Mouse (Mus musculus): ENCODE measurements around the gene D030056L22Rik. TPM values are rescaled to one million over a fixed set of nuclear protein-coding genes. Genes with fewer than 3 reads are reported as not detected.

D030056L22Rik gene
- polyA plus RNA-seq, 1 experiment: 45.1 TPM

DNA sequence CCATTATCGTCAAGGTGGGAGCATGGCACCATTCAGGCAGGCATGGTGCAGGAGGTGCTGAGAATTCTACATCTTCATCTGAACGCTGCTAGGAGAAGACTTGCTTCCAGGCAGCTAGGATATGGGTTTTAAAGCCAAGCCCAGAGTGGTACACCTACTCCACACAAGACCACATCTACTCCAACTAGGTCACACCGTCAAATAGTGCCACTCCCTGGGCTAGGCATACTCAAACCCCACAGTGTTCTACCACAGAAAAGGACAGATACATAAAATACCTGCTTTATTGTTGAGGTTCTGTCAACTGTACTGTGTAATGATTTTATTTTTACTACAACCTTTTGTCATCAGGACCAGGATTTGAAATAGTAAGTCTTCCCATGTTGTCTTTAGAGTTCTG, 17.9 kb upstream of the D030056L22Rik start:
- no peak for DNase-seq (ENCODE audit: low read depth)
- TF ChIP-seq POLR2A (IDR thresholded peaks at IDR 0.05; ENCODE audit: borderline replicate concordance, extremely low read depth, insufficient read depth, insufficient read length, poor library complexity, severe bottlenecking) (no peak), CTCF (IDR thresholded peaks at IDR 0.05; ENCODE audit: borderline replicate concordance, extremely low read depth, insufficient read depth, insufficient read length) (no peak)

DNA sequence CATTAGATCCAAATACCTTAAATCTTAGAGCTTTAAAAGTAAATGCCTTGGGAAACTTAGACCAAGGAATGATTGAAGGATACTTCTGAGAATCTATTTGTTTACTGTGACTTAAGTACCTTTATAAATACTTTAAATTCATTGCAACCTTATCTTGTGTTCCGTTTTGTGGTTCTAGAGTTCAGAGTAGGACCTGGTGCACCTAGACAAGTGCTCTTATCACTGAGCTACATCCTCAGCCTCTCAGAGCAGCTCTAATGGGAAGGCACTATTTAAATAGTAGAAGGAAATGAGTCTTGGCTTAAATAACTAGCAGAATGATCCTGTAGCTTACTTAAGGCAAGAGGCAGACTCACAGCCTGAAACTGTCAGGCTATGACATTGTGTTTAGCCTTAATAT, 17.4 kb upstream of the D030056L22Rik start:
- no peak for DNase-seq (ENCODE audit: low read depth)
- TF ChIP-seq CTCF (IDR thresholded peaks at IDR 0.05; ENCODE audit: borderline replicate concordance, extremely low read depth, insufficient read depth, insufficient read length) (no peak), POLR2A (IDR thresholded peaks at IDR 0.05; ENCODE audit: borderline replicate concordance, extremely low read depth, insufficient read depth, insufficient read length, poor library complexity, severe bottlenecking) (no peak)

DNA sequence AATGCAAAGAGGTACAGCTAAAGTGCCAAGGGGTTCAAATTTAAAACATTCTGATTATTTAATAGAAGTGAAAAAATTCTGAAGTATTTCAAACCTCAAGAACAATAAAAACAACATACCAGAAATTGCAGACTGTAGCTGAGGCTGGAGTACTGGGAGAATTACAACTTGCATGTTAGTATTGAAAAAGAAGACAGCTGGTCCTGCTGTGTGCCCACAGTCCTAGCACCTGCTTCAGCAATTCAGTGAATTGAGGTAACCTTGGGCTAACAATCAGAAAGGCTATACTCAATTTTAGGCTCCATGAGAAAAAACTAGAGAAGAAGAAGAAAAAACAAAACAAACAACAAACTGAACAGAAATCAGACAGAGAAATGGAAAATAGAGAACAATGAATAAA, 4.9 kb upstream of the D030056L22Rik start:
- DNase-seq (ENCODE audit: low read depth): no peak
- no peak for TF ChIP-seq CTCF (IDR thresholded peaks at IDR 0.05; ENCODE audit: borderline replicate concordance, extremely low read depth, insufficient read depth, insufficient read length)

DNA sequence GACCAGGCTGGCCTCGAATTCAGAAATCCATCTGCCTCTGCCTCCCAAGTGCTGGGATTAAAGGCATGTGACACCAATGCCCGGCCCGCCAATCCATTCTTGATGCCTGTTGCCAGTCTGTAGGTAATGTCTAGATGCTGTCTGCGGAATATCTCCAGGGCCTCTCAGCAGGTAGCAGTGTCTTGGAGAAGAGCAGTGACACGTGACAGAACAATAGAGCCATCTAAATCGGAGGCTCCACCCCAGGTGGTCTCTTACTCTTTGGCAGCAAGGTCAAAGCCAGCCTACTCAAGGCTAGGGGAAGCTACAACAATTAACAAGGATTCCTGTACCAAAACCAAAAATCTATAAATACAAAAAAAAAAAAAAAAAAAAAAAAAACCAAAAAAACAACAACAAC, 2.1 kb upstream of the D030056L22Rik start:
- no peak for TF ChIP-seq POLR2A (IDR thresholded peaks at IDR 0.05; ENCODE audit: borderline replicate concordance, extremely low read depth, insufficient read depth, insufficient read length, poor library complexity, severe bottlenecking)
- TF ChIP-seq CTCF (IDR thresholded peaks at IDR 0.05; ENCODE audit: borderline replicate concordance, extremely low read depth, insufficient read depth, insufficient read length): no peak
- no peak for DNase-seq (ENCODE audit: low read depth)

DNA sequence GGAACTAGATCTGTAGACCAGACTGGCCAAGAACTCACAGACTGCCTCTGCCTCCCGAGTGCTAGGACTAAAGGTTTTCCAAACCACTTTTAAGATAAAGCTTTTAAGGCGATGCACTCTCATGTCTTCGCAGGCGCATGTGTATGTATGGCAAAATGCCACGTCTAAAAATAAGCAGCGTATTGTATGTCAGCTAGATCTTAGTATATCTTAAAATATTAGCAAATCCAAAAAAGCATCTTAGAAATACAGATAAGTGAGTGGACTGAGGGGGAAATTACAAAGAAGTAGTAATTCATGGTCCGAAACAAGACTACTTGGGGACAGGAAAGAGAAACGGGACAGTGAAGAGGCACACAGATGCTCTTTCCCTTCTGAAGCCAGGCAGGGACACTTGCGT, 1.4 kb upstream of the D030056L22Rik start:
- no peak for DNase-seq (ENCODE audit: low read depth)
- TF ChIP-seq POLR2A (IDR thresholded peaks at IDR 0.05; ENCODE audit: borderline replicate concordance, extremely low read depth, insufficient read depth, insufficient read length, poor library complexity, severe bottlenecking) (no peak), CTCF (IDR thresholded peaks at IDR 0.05; ENCODE audit: borderline replicate concordance, extremely low read depth, insufficient read depth, insufficient read length) (no peak)

DNA sequence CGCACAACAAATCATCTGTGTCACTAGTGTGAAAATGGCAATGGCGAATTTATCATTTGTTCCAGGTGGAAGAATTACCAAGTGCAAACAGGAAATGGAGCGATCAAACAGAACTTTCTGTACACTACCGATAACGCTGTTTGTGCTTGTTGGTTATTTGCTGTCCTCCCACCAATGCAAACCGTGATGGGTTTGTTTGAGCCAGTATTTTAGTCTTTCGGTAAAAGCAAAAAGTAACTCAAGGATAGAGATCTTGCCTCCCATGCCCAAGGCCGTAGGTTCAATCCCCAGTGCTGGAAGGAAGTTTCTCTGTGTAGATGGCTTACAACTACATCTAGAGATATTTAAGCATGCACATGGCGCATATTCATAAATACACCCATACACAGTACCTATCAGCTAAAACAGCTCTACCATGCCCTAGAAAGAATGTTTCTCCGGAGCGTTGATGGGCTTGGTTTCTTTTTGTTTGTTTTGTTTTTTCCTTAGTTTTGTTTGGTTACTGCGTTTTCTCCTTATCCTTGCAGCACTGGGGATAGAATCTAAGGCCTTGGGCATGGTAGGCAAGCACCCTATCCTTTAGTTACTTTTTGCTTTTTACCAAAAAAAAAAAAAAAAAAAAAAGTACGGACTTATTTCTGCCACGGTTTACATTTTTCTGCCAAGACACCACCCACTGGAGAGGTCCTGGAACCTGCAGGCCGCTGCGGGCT, 684 bp upstream of the D030056L22Rik start:
- peak; percentile 7 for DNase-seq (ENCODE audit: low read depth)
- TF ChIP-seq CTCF (IDR thresholded peaks at IDR 0.05; ENCODE audit: borderline replicate concordance, extremely low read depth, insufficient read depth, insufficient read length) (no peak), POLR2A (IDR thresholded peaks at IDR 0.05; ENCODE audit: borderline replicate concordance, extremely low read depth, insufficient read depth, insufficient read length, poor library complexity, severe bottlenecking) (no peak)

DNA sequence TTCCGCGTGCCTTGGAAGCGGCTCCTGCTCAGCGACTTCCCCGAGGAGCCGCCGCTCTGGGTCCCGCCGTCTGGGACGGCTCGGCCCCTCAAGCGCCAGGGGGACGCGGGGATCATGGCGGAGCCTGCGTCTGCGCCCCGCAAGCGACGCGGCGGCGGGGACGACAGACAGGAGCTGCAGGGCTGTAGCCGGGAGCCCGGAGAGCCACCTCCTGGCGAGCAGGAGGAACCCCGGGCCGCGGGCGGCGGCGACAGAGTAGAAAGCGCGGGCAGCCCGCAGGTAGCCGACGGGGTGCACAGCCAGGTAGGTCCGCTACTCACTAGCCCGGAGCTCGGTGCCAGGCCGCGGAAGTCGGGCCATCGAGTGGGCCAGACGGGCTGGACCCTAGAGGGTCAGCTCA, 364 bp downstream of the D030056L22Rik start:
- DNase-seq (ENCODE audit: low read depth): peak; percentile 44

DNA sequence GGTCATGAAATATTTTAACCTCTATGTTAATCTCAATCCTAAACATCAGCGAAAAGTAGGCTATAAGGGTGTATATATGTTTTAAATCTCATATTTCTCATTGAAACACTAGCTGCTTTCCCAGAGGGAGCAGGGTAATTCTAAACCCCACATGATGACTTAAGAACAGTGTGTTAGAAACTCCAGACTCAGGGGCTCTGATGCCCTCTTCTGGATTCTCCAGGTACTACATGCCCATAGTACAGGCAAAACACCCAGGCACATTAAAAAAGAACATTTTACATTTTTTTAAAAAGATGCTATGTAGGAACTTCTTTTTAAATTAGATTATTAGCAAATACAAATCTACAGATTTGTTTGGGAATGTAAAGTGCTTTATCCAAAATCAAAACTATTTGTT, 3.4 kb downstream of the D030056L22Rik start:
- no peak for TF ChIP-seq POLR2A (IDR thresholded peaks at IDR 0.05; ENCODE audit: borderline replicate concordance, extremely low read depth, insufficient read depth, insufficient read length, poor library complexity, severe bottlenecking)
- peak; percentile 69; the same call in 1 of the 2 replicates for TF ChIP-seq CTCF (IDR thresholded peaks at IDR 0.05; ENCODE audit: borderline replicate concordance, extremely low read depth, insufficient read depth, insufficient read length)
- DNase-seq (ENCODE audit: low read depth): peak; percentile 81

DNA sequence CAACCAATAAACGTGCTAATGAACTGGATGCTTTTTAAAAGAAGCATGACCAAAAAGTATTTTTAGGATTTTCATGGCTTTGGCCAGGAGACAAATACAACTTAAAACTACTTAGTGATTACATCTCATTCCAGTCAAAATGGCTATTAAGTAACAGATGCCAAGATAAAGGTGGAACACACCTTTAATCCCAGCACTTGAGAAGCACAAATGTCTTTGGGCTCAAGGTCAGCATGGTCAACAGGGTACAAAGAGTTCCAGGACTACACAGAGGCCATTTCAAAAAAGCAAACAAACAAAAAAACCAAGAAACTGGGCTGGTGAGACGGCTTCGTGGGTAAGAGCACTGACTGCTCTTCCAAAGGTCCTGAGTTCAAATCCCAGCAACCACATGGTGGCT, 7.3 kb downstream of the D030056L22Rik start:
- DNase-seq (ENCODE audit: low read depth): no peak
- TF ChIP-seq POLR2A (IDR thresholded peaks at IDR 0.05; ENCODE audit: borderline replicate concordance, extremely low read depth, insufficient read depth, insufficient read length, poor library complexity, severe bottlenecking): no peak
- no peak for TF ChIP-seq CTCF (IDR thresholded peaks at IDR 0.05; ENCODE audit: borderline replicate concordance, extremely low read depth, insufficient read depth, insufficient read length)

DNA sequence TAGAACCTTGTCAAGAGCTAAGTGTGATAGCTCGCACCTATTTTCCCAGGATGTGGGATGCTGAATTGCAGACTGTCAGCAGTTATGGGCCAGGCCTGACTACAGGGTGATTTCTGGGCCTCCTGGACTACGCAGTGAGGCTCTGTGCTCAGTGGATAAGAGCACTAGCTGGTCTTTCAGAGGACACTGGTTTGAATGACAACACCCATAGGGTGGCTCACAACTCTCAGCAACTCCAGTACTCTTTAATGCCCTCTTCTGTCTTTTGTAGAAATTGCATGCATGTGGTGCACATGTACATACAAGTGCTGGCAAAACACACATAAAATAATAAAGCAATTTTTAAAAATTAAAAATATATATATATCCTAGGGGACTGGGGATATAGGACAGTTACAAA, 12.2 kb downstream of the D030056L22Rik start:
- no peak for TF ChIP-seq CTCF (IDR thresholded peaks at IDR 0.05; ENCODE audit: borderline replicate concordance, extremely low read depth, insufficient read depth, insufficient read length)
- TF ChIP-seq POLR2A (IDR thresholded peaks at IDR 0.05; ENCODE audit: borderline replicate concordance, extremely low read depth, insufficient read depth, insufficient read length, poor library complexity, severe bottlenecking): no peak

DNA sequence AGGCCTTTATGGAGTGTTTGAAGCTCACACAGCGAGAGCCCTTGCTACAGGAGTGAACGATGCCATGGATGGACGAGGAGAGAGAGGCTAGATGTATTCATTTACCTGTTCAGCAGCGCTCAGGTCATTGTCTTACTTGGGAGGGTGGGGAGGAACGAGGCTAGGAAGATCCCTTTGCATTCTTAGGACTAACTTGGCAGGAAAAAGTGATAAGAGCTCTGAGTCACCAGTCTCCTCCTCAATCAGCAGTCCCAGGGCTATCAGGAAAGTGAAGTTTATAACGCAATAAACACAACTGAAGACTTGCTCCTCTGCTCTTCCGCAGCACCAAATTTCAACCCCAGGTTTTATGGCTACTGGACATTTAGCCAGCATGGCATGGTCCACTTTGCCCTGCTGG, 17.3 kb downstream of the D030056L22Rik start:
- no peak for DNase-seq (ENCODE audit: low read depth)
- no peak for TF ChIP-seq POLR2A (IDR thresholded peaks at IDR 0.05; ENCODE audit: borderline replicate concordance, extremely low read depth, insufficient read depth, insufficient read length, poor library complexity, severe bottlenecking)
- TF ChIP-seq CTCF (IDR thresholded peaks at IDR 0.05; ENCODE audit: borderline replicate concordance, extremely low read depth, insufficient read depth, insufficient read length): no peak

More for the DNA sequence above, 12.2 kb downstream of the D030056L22Rik start:
- no peak for DNase-seq (ENCODE audit: low read depth)

DNA sequence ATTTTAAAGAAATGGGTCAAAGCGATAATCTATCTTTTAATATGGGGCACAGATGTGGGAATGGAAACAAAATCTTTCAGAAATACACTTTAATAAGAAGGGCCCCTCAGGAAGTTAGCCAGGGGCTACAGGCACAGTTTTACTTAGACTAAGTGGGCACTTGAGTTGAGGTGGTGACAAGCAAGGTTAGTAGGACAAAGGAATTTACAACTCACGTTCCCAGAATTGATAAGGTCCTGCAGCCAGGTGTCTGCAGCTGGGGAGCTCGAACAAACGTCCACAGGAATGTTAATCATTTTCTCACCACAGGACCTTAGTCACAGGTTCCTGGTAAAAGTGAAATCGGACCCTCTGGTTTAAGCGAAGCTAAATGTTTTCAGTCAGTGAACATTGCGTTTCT, 18.1 kb downstream of the D030056L22Rik start:
- no peak for TF ChIP-seq CTCF (IDR thresholded peaks at IDR 0.05; ENCODE audit: borderline replicate concordance, extremely low read depth, insufficient read depth, insufficient read length)
- TF ChIP-seq POLR2A (IDR thresholded peaks at IDR 0.05; ENCODE audit: borderline replicate concordance, extremely low read depth, insufficient read depth, insufficient read length, poor library complexity, severe bottlenecking): no peak

DNA sequence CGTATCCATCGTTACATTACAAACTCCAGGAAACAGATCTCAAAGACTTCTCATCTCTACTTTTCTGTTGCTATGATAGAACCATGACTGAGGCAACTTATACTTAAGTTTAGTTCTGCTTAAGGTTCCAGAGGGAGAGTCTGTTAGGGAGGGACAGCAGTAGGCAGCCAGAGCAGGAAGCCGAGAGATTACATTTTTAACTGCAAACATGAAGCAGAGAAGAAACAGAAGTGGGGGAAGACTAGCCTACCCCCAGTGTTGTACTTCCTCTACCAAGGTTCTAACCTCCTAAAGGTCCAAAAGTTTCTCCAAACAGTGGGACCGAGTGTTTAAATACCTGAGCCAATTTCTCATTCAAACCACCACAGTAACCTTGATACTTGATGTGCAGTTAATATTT, 22.9 kb downstream of the D030056L22Rik start:
- no peak for TF ChIP-seq CTCF (IDR thresholded peaks at IDR 0.05; ENCODE audit: borderline replicate concordance, extremely low read depth, insufficient read depth, insufficient read length)
- TF ChIP-seq POLR2A (IDR thresholded peaks at IDR 0.05; ENCODE audit: borderline replicate concordance, extremely low read depth, insufficient read depth, insufficient read length, poor library complexity, severe bottlenecking): no peak
- DNase-seq (ENCODE audit: low read depth): no peak

More for the DNA sequence above, 18.1 kb downstream of the D030056L22Rik start:
- no peak for DNase-seq (ENCODE audit: low read depth)

Data from brain, embryonic 14.5 days (tissue).